Mouse (Mus musculus): ENCODE data around the gene B3gnt5. TPM values are rescaled to one million over a fixed set of nuclear protein-coding genes. Genes with fewer than 3 reads are reported as not detected.
A peak's percentile ranks its signal among the peaks of the same experiment; 100 is the strongest.
"Not testable (repeated sequence)": the region's sequence is repeated elsewhere in the genome, so short reads cannot be mapped to it uniquely, and the experiment has no call there.

Gene B3gnt5
- 12.8 and 13.6 TPM in 2 replicates for polyA plus RNA-seq (2015; fragmentation: Nextera tagmentation; extraction: Ambion mirVana)

- WGBS, result under 1% methylated on average over 15 of the region's 15 CpGs
- Histone ChIP-seq H3K4me2 (replicated peaks) (peak within 1 kb of the TSS; percentile 89), H3K27ac (replicated peaks) (peak within 1 kb of the TSS; percentile 74), H3K4me1 (peaks cover 11% of the 10 kb centered on the region; the same call in 1 of the 2 replicates), H3K36me3 (peaks cover 2% of the 10 kb centered on the region), H3K4me3 (replicated peaks) (peak within 1 kb of the TSS; percentile 62), H3K9me3 (replicated peaks) (no peaks in the 10 kb centered on the region), H3K9ac (peak within 1 kb of the TSS; percentile 58), H3K27me3 (no peaks in the 10 kb centered on the region)
- ATAC-seq (ENCODE audit: insufficient number of reproducible peaks, low FRiP score, low TSS enrichment, low read depth), result peak; percentile 89
These were observed at the start of gene B3gnt5 for GRCm38 (mm10) chr16:19760074-19760473. B3gnt5 (plus strand) TSS chr16:19760208.

GRCm38 (mm10) chr16:19720959-19721358 lies 39.0 kb upstream of the B3gnt5 start:
- Histone ChIP-seq H3K4me2 (replicated peaks) (no peak overlapping the region), H3K27ac (replicated peaks) (no peak overlapping the region), H3K4me1 (no peaks in the 10 kb centered on the region), H3K9ac (no peak overlapping the region), H3K27me3 (no peaks in the 10 kb centered on the region), H3K36me3 (no peaks in the 10 kb centered on the region), H3K4me3 (replicated peaks) (no peak overlapping the region), H3K9me3 (replicated peaks) (no peaks in the 10 kb centered on the region)
- WGBS, result 41% methylated on average over 2 of the region's 2 CpGs
- no peak for ATAC-seq (ENCODE audit: insufficient number of reproducible peaks, low FRiP score, low TSS enrichment, low read depth)

- WGBS, result 24% methylated on average over 2 of the region's 2 CpGs
- H3K4me1 ChIP-seq; H3K36me3 ChIP-seq; H3K9ac ChIP-seq; H3K27ac ChIP-seq (replicated peaks); ATAC-seq (ENCODE audit: insufficient number of reproducible peaks, low FRiP score, low TSS enrichment, low read depth); H3K9me3 ChIP-seq (replicated peaks); H3K4me3 ChIP-seq (replicated peaks); H3K27me3 ChIP-seq; H3K4me2 ChIP-seq (replicated peaks): not testable (repeated sequence)
These were observed 35.9 kb upstream of the B3gnt5 start for GRCm38 (mm10) chr16:19724139-19724538.

GRCm38 (mm10) chr16:19732896-19733295 lies 27.1 kb upstream of the B3gnt5 start:
- Histone ChIP-seq H3K27me3 (no peaks in the 10 kb centered on the region), H3K4me1 (no peaks in the 10 kb centered on the region), H3K9me3 (replicated peaks) (no peaks in the 10 kb centered on the region), H3K4me3 (replicated peaks) (no peak overlapping the region), H3K4me2 (replicated peaks) (no peak overlapping the region), H3K9ac (no peak overlapping the region), H3K27ac (replicated peaks) (no peak overlapping the region), H3K36me3 (no peaks in the 10 kb centered on the region)
- 75% methylated on average over 1 of the region's 1 CpGs for WGBS
- ATAC-seq (ENCODE audit: insufficient number of reproducible peaks, low FRiP score, low TSS enrichment, low read depth), result no peak

- Histone ChIP-seq H3K4me3 (replicated peaks) (peak overlapping the region; percentile 62), H3K9me3 (replicated peaks) (no peaks in the 10 kb centered on the region), H3K4me2 (replicated peaks) (peak overlapping the region; percentile 89), H3K9ac (peak overlapping the region; percentile 58), H3K27me3 (no peaks in the 10 kb centered on the region), H3K36me3 (peaks cover 8% of the 10 kb centered on the region), H3K27ac (replicated peaks) (peak overlapping the region; percentile 74), H3K4me1 (peaks cover 11% of the 10 kb centered on the region; the same call in 1 of the 2 replicates)
- peak; percentile 81 for ATAC-seq (ENCODE audit: insufficient number of reproducible peaks, low FRiP score, low TSS enrichment, low read depth)
- WGBS, result under 1% methylated on average over 61 of the region's 61 CpGs
These were observed 793 bp downstream of the B3gnt5 start for GRCm38 (mm10) chr16:19760505-19761496.

GRCm38 (mm10) chr16:19761691-19762090 lies 1.7 kb downstream of the B3gnt5 start:
- ATAC-seq (ENCODE audit: insufficient number of reproducible peaks, low FRiP score, low TSS enrichment, low read depth), result no peak
- 31% methylated on average over 1 of the region's 1 CpGs for WGBS
- H3K36me3 ChIP-seq, result peaks cover 12% of the 10 kb centered on the region
- H3K27me3 ChIP-seq, result no peaks in the 10 kb centered on the region
- H3K9ac ChIP-seq, result 0 out of 2 replicates have a peak overlapping the region, but pooled peaks have one; percentile 58
- peaks cover 11% of the 10 kb centered on the region; the same call in 1 of the 2 replicates for H3K4me1 ChIP-seq
- H3K4me3 ChIP-seq (replicated peaks), result peak overlapping the region; percentile 62
- peak overlapping the region; percentile 89 for H3K4me2 ChIP-seq (replicated peaks)
- H3K9me3 ChIP-seq (replicated peaks), result no peaks in the 10 kb centered on the region
- no peak overlapping the region for H3K27ac ChIP-seq (replicated peaks)

- no peak for ATAC-seq (ENCODE audit: insufficient number of reproducible peaks, low FRiP score, low TSS enrichment, low read depth)
- H3K4me3 ChIP-seq (replicated peaks), result no peak overlapping the region
- no peaks in the 10 kb centered on the region for H3K9me3 ChIP-seq (replicated peaks)
These were observed 6.1 kb downstream of the B3gnt5 start for GRCm38 (mm10) chr16:19766107-19766506.

GRCm38 (mm10) chr16:19768046-19768445 lies 8.0 kb downstream of the B3gnt5 start:
- Histone ChIP-seq H3K27me3 (no peaks in the 10 kb centered on the region), H3K4me1 (no peaks in the 10 kb centered on the region), H3K9me3 (replicated peaks) (no peaks in the 10 kb centered on the region), H3K9ac (no peak overlapping the region), H3K27ac (replicated peaks) (no peak overlapping the region), H3K4me3 (replicated peaks) (no peak overlapping the region), H3K4me2 (replicated peaks) (no peak overlapping the region), H3K36me3 (peaks cover 27% of the 10 kb centered on the region)
- WGBS, result 92% methylated on average over 5 of the region's 5 CpGs
- ATAC-seq (ENCODE audit: insufficient number of reproducible peaks, low FRiP score, low TSS enrichment, low read depth), result no peak

More at GRCm38 (mm10) chr16:19766107-19766506, 6.1 kb downstream of the B3gnt5 start:
- Histone ChIP-seq H3K4me1 (peaks cover 11% of the 10 kb centered on the region; the same call in 1 of the 2 replicates), H3K27me3 (no peaks in the 10 kb centered on the region), H3K36me3 (peaks cover 27% of the 10 kb centered on the region), H3K4me2 (replicated peaks) (no peak overlapping the region), H3K9ac (no peak overlapping the region), H3K27ac (replicated peaks) (no peak overlapping the region)
- WGBS, result 97% methylated on average over 3 of the region's 3 CpGs

GRCm38 (mm10) chr16:19772013-19772412 lies 12.0 kb downstream of the B3gnt5 start:
- Histone ChIP-seq H3K27ac (replicated peaks) (no peak overlapping the region), H3K36me3 (peaks cover 15% of the 10 kb centered on the region; the same call in 1 of the 2 replicates), H3K4me1 (no peaks in the 10 kb centered on the region), H3K4me2 (replicated peaks) (no peak overlapping the region), H3K9ac (no peak overlapping the region), H3K9me3 (replicated peaks) (no peaks in the 10 kb centered on the region), H3K27me3 (no peaks in the 10 kb centered on the region), H3K4me3 (replicated peaks) (no peak overlapping the region)
- ATAC-seq (ENCODE audit: insufficient number of reproducible peaks, low FRiP score, low TSS enrichment, low read depth), result no peak

GRCm38 (mm10) chr16:19786386-19787090 lies 26.5 kb downstream of the B3gnt5 start:
- Histone ChIP-seq H3K27me3 (no peaks in the 10 kb centered on the region), H3K27ac (replicated peaks) (no peak overlapping the region), H3K4me2 (replicated peaks) (no peak overlapping the region), H3K36me3 (no peaks in the 10 kb centered on the region), H3K9ac (no peak overlapping the region), H3K4me3 (replicated peaks) (no peak overlapping the region), H3K9me3 (replicated peaks) (no peaks in the 10 kb centered on the region), H3K4me1 (no peaks in the 10 kb centered on the region)
- 60% methylated on average over 12 of the region's 12 CpGs for WGBS
- ATAC-seq (ENCODE audit: insufficient number of reproducible peaks, low FRiP score, low TSS enrichment, low read depth), result no peak

GRCm38 (mm10) chr16:19789914-19790313 lies 29.9 kb downstream of the B3gnt5 start:
- H3K36me3 ChIP-seq, result no peaks in the 10 kb centered on the region
- ATAC-seq (ENCODE audit: insufficient number of reproducible peaks, low FRiP score, low TSS enrichment, low read depth), result no peak

More at GRCm38 (mm10) chr16:19789914-19790313, 29.9 kb downstream of the B3gnt5 start:
- Histone ChIP-seq H3K4me3 (replicated peaks) (no peak overlapping the region), H3K9ac (no peak overlapping the region), H3K9me3 (replicated peaks) (no peaks in the 10 kb centered on the region), H3K4me1 (no peaks in the 10 kb centered on the region), H3K4me2 (replicated peaks) (no peak overlapping the region), H3K27me3 (no peaks in the 10 kb centered on the region), H3K27ac (replicated peaks) (no peak overlapping the region)
- WGBS, result 69% methylated on average over 2 of the region's 2 CpGs

Measured in embryonic facial prominence, embryonic 15.5 days (tissue).